Mouse (Mus musculus) limb, embryonic 12.5 days (tissue): ENCODE measurements around the gene Eif5. TPM values are rescaled to one million over a fixed set of nuclear protein-coding genes. Genes with fewer than 3 reads are reported as not detected.

ENCODE experiments used
- ATAC-seq: fragments of 200-750 bp; cut with Nextera tagmentation; 2 replicates; pipeline ENCODE4 v1.8.0; 2017; ENCODE audit warnings: low read depth, moderate TSS enrichment; ENCODE audit not compliant: insufficient number of reproducible peaks, insufficient read depth, low FRiP score, low TSS enrichment
- H3K27ac ChIP-seq: fragments of 300-500 bp; sonication (generic); 2 replicates; pipeline ENCODE4 v1.5.1; 2016; ENCODE audit warnings: mild to moderate bottlenecking, moderate library complexity
- H3K27me3 ChIP-seq: fragments of 300-500 bp; sonication (generic); 2 replicates; pipeline ENCODE4 v1.6.1; 2016; ENCODE audit warnings: mild to moderate bottlenecking, moderate library complexity
- H3K36me3 ChIP-seq: fragments of 300-500 bp; sonication (generic); 2 replicates; pipeline ENCODE4 v1.6.1; 2016; ENCODE audit warnings: mild to moderate bottlenecking, moderate library complexity
- H3K4me1 ChIP-seq: fragments of 300-500 bp; sonication (generic); replicated peaks from 2 replicates; pipeline ENCODE4 v1.6.1; 2016
- H3K4me2 ChIP-seq: fragments of 300-500 bp; sonication (generic); 2 replicates; pipeline ENCODE4 v1.6.1; 2016; ENCODE audit warnings: mild to moderate bottlenecking, moderate library complexity
- H3K4me3 ChIP-seq: fragments of 300-500 bp; sonication (generic); replicated peaks from 2 replicates; pipeline ENCODE4 v1.5.1; 2016; ENCODE audit warnings: mild to moderate bottlenecking
- H3K9ac ChIP-seq: fragments of 300-500 bp; sonication (generic); replicated peaks from 2 replicates; pipeline ENCODE4 v1.6.1; 2016; ENCODE audit warnings: mild to moderate bottlenecking, moderate library complexity
- H3K9me3 ChIP-seq: fragments of 300-500 bp; sonication (generic); 2 replicates; pipeline ENCODE4 v1.6.1; 2016; ENCODE audit warnings: mild to moderate bottlenecking, moderate library complexity
- WGBS: fragments of 180-500 bp; shearing (Covaris S2); methylation state at CpG from one replicate; pipeline ENCODE4 v1.1.7; 2016; 5-methylcytosine and 5-hydroxymethylcytosine counted together
- polyA plus RNA-seq: library from polyadenylated mRNA; unstranded; fragments of >200 nt; fragmentation: Nextera tagmentation; extraction: Ambion mirVana; gene quantifications from 2 replicates; pipeline ENCODE4 v1.2.1, GENCODE M21; 2016

The Eif5 gene
- polyA plus RNA-seq, result 663 and 718 TPM in 2 replicates

DNA sequence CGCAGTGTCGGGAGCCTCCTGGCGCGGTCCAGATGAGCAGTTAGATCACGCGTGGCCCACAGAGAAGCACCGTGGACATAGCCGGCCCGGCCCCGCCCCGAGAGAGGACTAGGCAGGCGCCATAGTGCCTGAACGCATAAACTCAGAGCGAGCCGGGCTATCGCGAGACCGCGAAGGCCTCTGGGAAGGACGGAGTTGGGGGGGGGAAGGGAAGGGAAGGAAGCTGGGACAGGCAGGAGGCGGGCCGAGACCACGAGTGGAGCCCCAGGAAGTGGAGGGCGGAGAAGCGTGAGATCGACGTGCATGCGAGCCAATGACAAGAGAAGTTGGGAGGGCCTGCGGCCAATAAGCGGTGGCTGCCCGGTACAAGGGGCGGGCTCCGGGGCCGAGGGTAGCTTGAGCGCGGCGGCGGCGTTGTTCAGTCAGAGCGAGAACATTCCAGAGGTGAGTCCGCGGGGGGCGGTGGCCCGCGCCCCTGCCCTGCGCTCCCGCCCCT, at the start of gene Eif5:
Gene Eif5 (plus strand): TSS at position 221 of the 496 bp plus-strand sequence.
- ATAC-seq, result peak; percentile 99
- under 1% methylated on average over 47 of the region's 47 CpGs for WGBS

DNA sequence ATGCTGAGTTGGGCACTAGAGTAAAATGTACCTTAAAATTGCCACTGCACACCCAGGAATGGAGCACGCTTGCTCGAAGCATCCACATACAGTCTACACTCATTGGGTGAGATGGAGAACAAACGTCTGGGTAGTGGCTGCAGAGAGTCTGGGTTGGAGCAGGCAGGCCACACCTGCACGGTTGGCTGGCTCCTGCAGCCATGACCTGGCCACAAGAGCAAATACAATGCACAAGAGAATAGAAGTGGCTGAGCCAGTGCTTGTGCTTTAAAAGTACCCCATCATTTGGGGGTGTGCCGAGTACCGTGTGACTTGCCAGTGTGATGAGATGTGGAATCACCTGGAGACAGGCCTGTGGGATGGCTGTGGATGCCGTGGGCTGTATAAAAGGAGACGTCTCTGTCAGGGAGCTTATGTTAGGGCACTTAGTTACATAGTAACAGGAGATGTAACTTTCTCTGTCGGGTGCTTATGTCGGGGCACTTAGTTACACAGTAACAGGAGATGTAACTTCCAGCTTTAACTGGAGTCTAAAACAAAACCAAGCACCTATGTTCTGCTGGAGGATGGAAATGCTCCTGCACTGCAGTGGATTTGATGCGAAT, 48.5 kb upstream of the Eif5 start:
- ATAC-seq, result no peak
- 79% methylated on average over 11 of the region's 11 CpGs for WGBS
- Histone ChIP-seq H3K4me1 (peaks cover 43% of the 10 kb centered on the region), H3K36me3 (no peaks in the 10 kb centered on the region), H3K4me3 (no peak overlapping the region), H3K4me2 (no peak overlapping the region), H3K27ac (no peak overlapping the region), H3K9me3 (no peaks in the 10 kb centered on the region), H3K9ac (no peak overlapping the region), H3K27me3 (peaks cover 54% of the 10 kb centered on the region)

More for the DNA sequence above, at the start of gene Eif5:
- H3K9me3 ChIP-seq, result no peaks in the 10 kb centered on the region
- peak within 1 kb of the TSS; percentile 98 for H3K9ac ChIP-seq
- peaks cover 39% of the 10 kb centered on the region for H3K36me3 ChIP-seq
- no peaks in the 10 kb centered on the region for H3K27me3 ChIP-seq
- peak within 1 kb of the TSS; percentile 86 for H3K4me2 ChIP-seq
- peaks cover 35% of the 10 kb centered on the region for H3K4me1 ChIP-seq
- H3K27ac ChIP-seq, result peak within 1 kb of the TSS; percentile 97
- peak within 1 kb of the TSS; percentile 95 for H3K4me3 ChIP-seq

DNA sequence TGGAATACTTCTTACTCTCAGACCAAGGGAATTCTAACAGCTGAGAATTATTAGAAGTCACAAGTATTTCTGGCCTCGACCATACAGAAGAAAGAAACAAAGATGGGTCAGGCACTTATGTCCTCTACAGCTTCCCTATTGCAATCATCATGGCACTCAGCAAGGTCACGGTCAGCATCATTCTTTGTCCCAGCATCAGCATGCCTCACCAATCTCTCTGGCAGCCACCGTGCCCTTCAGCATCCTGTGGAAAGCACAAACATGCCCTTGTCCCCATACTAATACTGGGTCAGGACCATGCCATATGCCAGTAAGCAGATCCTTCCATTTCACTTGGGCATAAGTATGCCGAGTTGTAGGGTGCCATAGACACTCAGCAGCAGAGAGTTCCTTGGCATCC, 42.9 kb upstream of the Eif5 start:
- no peaks in the 10 kb centered on the region for H3K36me3 ChIP-seq
- H3K9ac ChIP-seq, result no peak overlapping the region
- H3K4me2 ChIP-seq, result no peak overlapping the region
- no peak overlapping the region for H3K27ac ChIP-seq
- ATAC-seq, result no peak
- H3K4me1 ChIP-seq, result no peaks in the 10 kb centered on the region
- WGBS, result 76% methylated on average over 4 of the region's 4 CpGs
- H3K9me3 ChIP-seq, result no peaks in the 10 kb centered on the region
- no peak overlapping the region for H3K4me3 ChIP-seq
- no peaks in the 10 kb centered on the region for H3K27me3 ChIP-seq

DNA sequence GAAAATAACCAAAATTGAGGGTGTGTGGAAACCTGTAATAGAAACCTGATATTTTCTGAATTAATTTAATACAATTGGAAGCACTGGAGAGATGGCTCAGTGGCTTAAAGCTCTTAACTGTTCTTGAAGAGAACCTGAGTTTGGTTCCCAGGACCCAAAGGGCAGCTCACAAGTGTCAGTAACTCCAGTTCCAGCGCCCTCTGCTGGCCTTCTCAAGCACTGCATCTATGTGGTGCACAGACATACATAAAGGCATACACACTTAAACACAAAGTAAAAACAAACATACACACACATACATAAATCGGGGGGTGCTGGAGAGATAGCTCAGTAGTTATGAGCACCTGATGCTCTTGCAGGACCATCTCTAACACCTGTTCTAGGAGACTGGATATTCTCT, 40.7 kb upstream of the Eif5 start:
- Histone ChIP-seq H3K9me3 (no peaks in the 10 kb centered on the region), H3K4me3 (no peak overlapping the region), H3K27me3 (no peaks in the 10 kb centered on the region), H3K9ac (no peak overlapping the region), H3K4me1 (0 out of 2 replicates have a peak, but pooled peaks cover 4% of the 10 kb centered on the region), H3K36me3 (no peaks in the 10 kb centered on the region), H3K4me2 (no peak overlapping the region), H3K27ac (no peak overlapping the region)
- ATAC-seq, result no peak
- 45% methylated on average over 2 of the region's 2 CpGs for WGBS

DNA sequence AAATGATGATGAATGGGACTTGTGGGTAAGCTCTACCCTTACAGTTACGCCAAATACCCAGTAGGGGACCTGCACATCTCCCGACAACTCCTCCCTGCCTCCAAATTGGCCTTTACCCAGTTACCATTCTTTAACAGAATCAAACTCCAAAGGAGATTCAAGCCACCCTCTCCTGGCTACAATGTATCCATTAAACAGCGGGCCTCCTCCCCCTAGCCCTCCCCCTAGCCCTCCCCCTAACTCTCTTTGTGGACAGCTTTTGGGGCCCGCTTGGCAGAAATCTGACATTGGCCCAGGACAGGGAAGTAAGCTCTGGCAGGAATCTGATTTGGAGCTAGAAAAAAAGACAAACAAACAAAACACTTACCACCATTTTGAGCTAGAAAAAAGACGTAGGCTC, 38.2 kb upstream of the Eif5 start:
- no peak for ATAC-seq
- 75% methylated on average over 5 of the region's 5 CpGs for WGBS

DNA sequence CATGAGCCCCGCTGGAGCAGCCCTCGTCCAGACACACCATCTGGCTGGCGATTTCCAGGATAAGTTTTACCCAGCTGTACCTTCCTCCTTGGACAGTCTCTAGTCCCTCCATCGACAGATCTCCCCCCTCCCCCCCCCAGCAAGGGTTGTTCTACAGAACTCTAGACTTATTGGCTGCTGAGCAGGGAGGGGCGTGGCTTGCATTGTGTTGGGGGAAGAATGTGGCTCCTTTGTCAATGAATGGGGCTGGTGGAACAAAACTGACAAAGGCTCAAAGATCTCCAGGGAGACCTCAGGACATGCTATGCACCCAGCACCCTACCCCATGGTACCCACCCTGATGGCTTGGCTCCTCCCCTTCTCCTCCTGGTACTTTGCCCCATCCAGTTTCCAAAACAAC, 37.1 kb upstream of the Eif5 start:
- Histone ChIP-seq H3K4me2 (no peak overlapping the region), H3K4me1 (0 out of 2 replicates have a peak, but pooled peaks cover 4% of the 10 kb centered on the region), H3K9me3 (no peaks in the 10 kb centered on the region), H3K36me3 (no peaks in the 10 kb centered on the region), H3K9ac (no peak overlapping the region), H3K27ac (no peak overlapping the region), H3K27me3 (0 out of 2 replicates have a peak, but pooled peaks cover 6% of the 10 kb centered on the region), H3K4me3 (no peak overlapping the region)
- ATAC-seq, result no peak
- WGBS, result 27% methylated on average over 5 of the region's 5 CpGs

More for the DNA sequence above, 38.2 kb upstream of the Eif5 start:
- no peaks in the 10 kb centered on the region for H3K9me3 ChIP-seq
- H3K9ac ChIP-seq, result no peak overlapping the region
- 0 out of 2 replicates have a peak, but pooled peaks cover 4% of the 10 kb centered on the region for H3K4me1 ChIP-seq
- no peaks in the 10 kb centered on the region for H3K36me3 ChIP-seq
- no peak overlapping the region for H3K4me2 ChIP-seq
- no peak overlapping the region for H3K27ac ChIP-seq
- H3K27me3 ChIP-seq, result 0 out of 2 replicates have a peak, but pooled peaks cover 6% of the 10 kb centered on the region
- no peak overlapping the region for H3K4me3 ChIP-seq

DNA sequence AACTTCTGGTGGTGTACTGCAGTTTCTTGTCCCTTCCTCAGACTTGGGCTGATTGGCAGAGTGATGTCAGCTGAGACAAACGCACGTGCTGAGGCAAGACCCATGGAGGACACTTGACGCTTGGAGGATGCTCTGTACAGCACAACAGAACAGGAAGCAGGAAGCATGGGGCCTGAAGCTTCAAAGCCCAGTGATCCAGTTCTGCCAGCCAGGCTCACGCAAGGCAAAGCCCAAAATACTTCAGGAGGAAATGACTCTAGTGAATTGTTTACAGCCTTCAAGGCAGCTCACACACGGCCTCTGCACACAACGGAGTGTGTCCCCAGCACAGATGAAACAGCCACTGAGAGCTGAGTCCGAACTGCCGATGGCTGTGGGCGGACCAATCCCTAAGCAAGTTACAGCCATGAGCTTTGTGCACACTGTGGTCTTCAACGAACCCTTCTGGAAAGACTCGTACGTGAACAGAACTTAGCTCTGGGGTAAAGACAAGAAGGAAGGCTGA, 34.7 kb upstream of the Eif5 start:
- Histone ChIP-seq H3K4me1 (0 out of 2 replicates have a peak, but pooled peaks cover 4% of the 10 kb centered on the region), H3K4me3 (no peak overlapping the region), H3K27me3 (0 out of 2 replicates have a peak, but pooled peaks cover 6% of the 10 kb centered on the region), H3K4me2 (no peak overlapping the region), H3K9me3 (no peaks in the 10 kb centered on the region), H3K27ac (no peak overlapping the region), H3K36me3 (no peaks in the 10 kb centered on the region), H3K9ac (no peak overlapping the region)
- 72% methylated on average over 12 of the region's 12 CpGs for WGBS
- ATAC-seq, result no peak

DNA sequence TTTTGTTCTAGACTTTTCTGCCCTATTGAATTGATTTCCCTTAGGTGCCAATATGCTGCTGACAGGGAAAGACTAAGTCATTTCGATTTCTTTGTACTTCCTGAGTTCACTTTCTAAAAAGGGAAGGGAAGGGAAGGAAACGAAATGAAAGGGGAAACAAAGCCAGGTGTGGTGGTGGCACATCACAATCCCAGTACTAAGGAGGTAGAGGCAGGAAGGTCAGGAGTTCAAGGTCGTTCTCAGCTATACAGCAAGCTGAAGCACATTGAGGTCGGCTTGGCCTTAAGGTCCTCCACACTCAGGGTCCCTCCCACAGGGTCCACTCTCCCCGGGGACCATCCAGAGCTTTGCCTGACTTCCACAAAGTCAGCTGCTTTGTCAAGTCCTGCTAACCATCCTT, 34.2 kb upstream of the Eif5 start:
- no peak overlapping the region for H3K27ac ChIP-seq
- no peak overlapping the region for H3K4me3 ChIP-seq
- no peaks in the 10 kb centered on the region for H3K9me3 ChIP-seq
- 0 out of 2 replicates have a peak, but pooled peaks cover 4% of the 10 kb centered on the region for H3K4me1 ChIP-seq
- no peak for ATAC-seq
- no peak overlapping the region for H3K9ac ChIP-seq
- 0 out of 2 replicates have a peak, but pooled peaks cover 6% of the 10 kb centered on the region for H3K27me3 ChIP-seq
- H3K36me3 ChIP-seq, result no peaks in the 10 kb centered on the region
- WGBS, result 65% methylated on average over 5 of the region's 5 CpGs
- H3K4me2 ChIP-seq, result no peak overlapping the region

DNA sequence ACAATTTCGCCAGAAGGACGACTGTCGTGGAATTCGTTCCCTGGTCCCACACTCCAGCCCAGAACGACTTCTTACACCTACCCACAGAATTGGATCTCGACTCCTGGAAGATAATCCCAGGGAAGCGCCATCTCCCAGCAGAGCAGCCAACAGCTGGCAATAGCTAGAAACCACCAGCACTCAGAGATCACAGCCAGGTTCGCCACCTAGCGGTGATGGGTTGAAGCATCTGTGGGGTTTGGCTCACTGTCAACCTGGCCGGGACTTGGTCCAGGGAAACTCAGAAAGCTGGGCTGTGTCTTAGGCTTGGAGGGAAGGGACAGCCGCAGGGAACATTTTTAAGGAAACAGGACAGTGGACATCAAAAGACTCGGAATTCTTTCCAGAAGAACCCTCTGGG, 32.9 kb upstream of the Eif5 start:
- Histone ChIP-seq H3K4me2 (peak overlapping the region; percentile 47), H3K36me3 (no peaks in the 10 kb centered on the region), H3K27ac (no peak overlapping the region), H3K9ac (no peak overlapping the region), H3K4me3 (peak overlapping the region; percentile 18; the same call in 1 of the 2 replicates), H3K4me1 (0 out of 2 replicates have a peak, but pooled peaks cover 4% of the 10 kb centered on the region), H3K27me3 (0 out of 2 replicates have a peak, but pooled peaks cover 6% of the 10 kb centered on the region), H3K9me3 (no peaks in the 10 kb centered on the region)
- WGBS, result 6% methylated on average over 12 of the region's 12 CpGs
- ATAC-seq, result peak; percentile 56; the same call in 1 of the 2 replicates

DNA sequence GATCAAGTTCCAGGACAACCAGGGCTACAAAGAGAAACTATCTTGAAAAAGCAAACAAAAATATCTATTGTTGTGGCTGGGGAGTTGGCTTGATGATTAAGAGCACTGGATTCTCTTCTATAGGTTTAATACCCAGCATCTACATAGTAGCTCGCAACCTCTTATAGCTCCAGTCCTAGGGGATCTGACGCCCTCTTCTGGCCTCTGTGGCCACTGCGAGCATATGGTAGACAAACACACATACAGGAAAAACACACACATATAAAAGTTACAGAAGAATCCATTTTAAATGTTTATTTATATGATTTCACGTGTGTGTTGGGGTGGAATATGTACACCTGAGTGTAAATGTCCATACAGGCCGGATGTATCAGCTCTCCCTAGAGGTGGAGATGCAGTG, 30.8 kb upstream of the Eif5 start:
- H3K27me3 ChIP-seq, result 0 out of 2 replicates have a peak, but pooled peaks cover 6% of the 10 kb centered on the region
- no peak overlapping the region for H3K4me3 ChIP-seq
- no peaks in the 10 kb centered on the region for H3K9me3 ChIP-seq
- no peak overlapping the region for H3K9ac ChIP-seq
- no peak overlapping the region for H3K4me2 ChIP-seq
- ATAC-seq, result no peak
- no peaks in the 10 kb centered on the region for H3K36me3 ChIP-seq
- no peaks in the 10 kb centered on the region for H3K4me1 ChIP-seq
- no peak overlapping the region for H3K27ac ChIP-seq
- 58% methylated on average over 5 of the region's 5 CpGs for WGBS

DNA sequence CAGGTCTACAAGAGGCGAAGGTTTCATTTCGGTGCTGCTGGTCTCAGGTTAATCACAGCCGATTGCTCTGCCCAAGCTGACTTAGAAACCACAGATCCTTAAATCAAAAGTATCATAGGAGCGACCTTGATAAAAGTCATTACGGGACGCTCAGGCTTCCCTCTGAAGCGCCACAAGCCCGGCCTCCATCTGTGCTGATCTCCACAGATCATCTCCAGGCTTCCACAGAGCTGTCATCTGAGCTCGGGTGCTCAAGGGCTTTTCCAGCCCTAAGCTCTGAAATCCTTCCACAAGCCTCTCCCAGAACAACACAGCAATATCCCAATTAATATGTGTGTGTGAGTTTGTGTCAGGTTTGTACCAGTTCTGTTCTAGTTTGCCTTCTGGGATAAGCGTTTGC, 29.9 kb upstream of the Eif5 start:
- Histone ChIP-seq H3K9me3 (no peaks in the 10 kb centered on the region), H3K4me1 (no peaks in the 10 kb centered on the region), H3K9ac (no peak overlapping the region), H3K4me3 (no peak overlapping the region), H3K4me2 (no peak overlapping the region), H3K27me3 (0 out of 2 replicates have a peak, but pooled peaks cover 6% of the 10 kb centered on the region), H3K36me3 (no peaks in the 10 kb centered on the region), H3K27ac (no peak overlapping the region)
- 87% methylated on average over 10 of the region's 10 CpGs for WGBS
- no peak for ATAC-seq
